Mouse (Mus musculus) frontal cortex, adult 2 months (tissue): ENCODE measurements at regions not wholly inside any gene's neighbourhood (a gene's known extent, or its start where the extent isn't known, plus 50 kb on each side); places are given as distances from the start of the nearest gene placed in this dataset.

Experiments
- DNase-seq, 2 experiments: peaks; one replicate each; pipeline ENCODE4 v3.0.0; 2022; ENCODE audit warnings: low spot score in 1 of 2; ENCODE audit errors: extremely low spot score in 1 of 2

DNA sequence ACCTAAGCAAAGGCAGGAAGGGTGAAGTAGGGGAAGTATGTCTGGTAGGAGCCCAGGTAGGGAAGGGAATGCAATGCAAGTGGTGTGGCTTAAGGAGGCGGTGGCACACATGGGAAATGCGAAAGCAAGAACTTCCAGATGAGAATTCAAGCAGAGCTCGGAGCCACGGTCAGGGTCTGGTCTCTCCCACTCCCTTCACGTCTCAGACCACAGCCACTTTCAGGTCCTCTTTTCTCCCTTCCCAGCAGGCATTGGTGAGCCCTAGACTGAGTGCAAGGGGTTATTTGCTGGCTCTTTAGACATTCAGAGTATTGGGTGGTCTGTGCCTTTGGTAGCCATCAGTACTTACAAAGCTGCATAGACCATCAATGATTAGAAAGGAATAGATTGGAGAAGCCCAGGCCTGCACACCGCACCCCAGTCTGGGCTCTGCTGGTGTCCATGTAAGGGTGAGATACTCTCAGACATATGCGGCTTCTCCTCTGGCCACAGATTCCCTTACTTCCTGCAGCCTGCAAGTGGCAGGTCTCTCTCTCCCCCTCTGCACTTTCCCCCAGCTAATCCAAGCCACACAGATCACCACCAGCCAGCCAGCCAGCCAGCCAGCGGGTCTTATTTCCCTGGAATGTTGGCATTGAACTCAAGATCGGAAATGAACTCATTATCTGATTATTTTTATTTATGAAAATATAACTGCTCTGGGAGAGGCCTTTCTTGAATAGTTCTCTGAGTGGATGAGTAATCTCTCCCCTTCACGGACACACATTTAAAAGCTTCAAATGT, 113.6 kb downstream of the Zfp36l2 start:
- DNase-seq: no peak

DNA sequence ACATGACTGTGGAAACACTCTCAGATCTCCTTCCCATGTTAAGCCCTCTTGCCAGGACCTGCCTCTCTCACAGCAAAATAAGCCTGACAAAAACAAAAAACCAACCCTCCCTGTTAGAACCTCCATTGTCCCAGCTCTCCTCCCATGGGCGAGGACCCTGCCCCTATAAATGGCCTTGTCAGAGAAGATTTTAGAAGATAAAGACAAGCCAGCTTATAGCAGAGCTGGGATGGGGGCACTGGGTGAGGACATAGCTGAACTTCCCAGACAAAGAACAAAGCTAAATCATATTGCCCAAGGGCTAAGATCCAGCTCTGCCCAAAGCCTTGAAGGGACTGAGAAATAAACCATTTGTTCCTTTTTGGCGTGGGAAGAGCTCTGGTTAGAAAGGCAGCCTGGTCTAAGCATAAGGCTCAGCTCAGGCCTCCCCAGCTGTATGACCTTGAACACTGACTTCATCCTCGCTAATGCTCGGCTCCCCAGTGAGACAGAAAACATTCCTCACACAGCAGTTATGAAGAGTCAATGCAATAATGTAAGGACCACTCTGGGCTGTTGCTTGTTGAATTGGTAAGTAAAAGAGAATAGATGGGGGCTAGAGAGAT, 115.2 kb downstream of the Zfp36l2 start:
- no peak for DNase-seq

DNA sequence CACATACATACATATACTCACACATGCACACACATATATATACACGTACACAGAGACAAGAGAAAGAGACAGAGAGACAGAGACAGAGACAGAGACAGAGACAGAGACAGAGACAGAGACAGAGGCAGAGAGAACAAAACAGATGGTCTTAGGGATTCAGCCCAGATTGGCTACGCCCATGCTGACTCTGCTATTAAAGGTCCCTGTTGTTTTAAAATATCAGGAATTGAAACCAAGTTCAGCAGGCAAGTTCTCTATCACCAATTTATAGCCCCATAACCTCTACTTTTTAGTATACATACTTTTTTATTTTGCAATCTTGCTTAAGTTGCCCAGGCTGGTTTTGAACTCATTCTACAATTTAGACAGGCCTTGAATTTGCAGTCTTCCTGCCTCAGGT, 115.9 kb downstream of the Zfp36l2 start:
- DNase-seq: no peak

DNA sequence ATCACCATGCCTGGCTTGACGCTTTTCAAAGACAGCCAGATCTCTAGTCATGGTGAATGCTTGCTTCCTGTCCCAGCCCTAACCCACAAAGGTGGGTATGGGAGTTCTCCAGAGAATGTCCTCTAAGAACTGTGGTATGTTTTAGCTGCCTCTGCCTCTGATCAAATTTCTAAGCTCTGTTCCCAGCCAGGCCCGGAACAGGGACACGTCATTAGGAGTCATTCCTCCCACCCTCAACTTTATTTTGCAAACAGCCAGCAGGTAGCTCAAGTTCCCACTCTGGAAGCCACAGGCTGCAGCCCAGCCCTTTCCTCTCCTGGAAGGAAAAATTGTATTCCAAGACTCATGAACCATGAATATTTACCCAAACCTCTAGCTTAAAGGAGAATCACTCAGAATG, 117.2 kb downstream of the Zfp36l2 start:
- DNase-seq: no peak

DNA sequence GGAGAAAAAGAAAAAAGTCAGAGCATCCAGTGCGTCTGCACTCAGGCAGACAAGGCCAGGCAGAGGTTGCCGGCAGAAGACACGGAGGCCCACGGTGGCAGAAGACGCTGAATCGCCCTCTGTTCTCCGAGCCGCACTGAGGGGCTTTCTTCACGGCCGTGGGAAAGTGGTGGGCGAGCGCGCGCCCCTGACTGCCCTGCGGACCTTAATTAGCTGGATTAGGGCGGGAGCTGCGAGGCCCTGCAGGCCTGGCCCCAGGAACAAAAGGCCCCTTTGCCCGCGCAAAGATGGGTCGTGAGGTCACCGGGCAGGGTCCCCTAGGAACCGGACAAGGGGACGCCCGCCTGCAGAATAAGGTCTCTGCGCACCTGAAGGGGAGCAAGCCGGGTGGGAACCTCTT, 120.6 kb downstream of the Zfp36l2 start:
- no peak for DNase-seq

DNA sequence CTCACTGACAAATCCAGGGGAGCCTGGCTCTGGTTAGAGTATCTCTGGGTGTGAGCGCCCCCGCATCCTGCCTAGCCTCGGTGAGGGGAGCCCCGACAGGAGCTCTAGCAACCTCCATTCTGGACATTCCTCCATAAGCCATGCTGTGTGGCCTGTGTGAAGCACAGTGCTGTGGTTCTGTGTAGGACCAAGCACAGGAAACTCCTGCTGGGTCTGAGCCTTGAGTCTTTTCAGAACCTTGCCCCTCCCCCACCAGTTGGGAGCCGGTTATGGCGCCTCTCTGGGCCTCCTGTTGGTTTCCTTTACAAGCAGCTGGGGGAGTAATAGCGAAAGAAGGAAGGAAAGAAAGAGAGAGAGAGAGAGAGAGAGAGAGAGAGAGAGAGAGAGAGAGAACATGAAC, 124.0 kb downstream of the Zfp36l2 start:
- no peak for DNase-seq

DNA sequence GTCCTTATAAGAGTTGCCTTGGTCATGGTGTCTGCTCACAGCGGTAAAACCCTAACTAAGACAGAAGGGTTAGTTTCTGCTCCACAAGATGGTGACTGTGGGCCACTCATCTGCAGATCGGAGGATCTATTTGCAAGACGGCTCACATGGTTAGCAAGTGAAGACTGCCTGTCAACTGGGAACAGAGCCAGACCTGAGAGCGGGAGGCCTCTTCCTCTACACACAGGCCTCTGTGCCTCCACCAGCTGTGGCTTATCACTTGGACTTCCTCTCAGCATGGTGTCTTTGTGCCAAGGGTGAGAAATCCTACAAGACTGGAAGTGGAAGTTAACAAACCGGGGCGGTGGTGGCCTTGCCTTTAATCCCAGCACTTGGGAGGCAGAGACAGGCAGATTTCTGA, 126.1 kb downstream of the Zfp36l2 start:
- DNase-seq: no peak

DNA sequence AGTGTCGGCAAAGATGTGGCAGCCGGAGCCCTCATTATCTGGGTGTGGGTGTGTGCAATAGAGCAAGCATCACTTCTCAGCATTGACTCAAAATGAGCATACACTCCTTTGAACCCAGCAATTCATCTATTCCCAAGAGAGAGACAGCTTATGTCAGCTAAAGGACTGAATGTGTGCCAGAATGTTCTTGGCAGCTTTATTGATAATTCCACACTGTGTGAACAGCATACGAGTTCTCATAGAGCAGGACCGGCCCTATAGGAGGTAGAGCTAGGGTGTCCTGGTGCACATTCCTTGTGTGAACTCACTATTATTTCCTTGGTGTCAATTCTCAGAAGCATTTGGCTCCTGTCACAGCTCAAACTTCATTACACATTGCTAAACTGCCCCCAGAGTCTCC, 131.3 kb downstream of the Zfp36l2 start:
- no peak for DNase-seq

DNA sequence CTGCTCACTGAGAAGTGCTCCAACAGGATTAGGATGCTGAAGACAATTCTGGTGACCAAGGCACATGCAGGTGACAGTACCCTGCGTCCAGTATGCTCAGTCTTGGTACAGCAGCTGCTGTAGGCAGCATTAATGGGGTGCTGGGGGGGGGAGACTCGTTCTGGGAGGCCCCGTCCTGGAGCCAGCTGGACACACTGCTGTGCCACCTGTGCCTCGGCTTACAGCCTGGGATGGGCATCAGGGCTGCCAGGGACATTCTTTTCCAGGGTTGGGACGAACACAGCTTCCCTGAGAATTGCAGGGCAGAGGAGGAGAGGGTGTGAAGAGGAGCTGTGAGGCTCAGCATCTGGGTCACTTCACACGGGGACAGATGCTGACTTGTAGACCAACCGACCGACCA, 135.3 kb downstream of the Zfp36l2 start:
- no peak for DNase-seq

DNA sequence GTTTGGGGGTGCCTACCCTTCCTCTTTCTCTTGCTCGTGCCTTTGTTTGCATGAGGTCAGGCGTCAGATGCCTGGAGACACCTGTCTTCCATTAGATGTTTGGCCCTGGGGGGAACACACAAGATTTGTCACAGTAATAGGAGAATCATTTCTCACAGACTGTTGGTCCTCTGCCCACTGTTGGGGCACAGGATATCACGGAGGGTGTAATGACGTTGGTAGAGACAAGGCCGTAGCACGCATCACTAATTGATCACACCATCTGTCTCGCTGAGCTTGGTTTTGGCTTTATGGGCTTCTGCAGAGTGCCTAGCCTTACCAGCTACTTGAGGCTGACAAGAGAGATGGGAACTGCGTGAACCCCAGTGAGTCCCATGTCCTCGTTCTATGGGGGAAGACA, 136.5 kb downstream of the Zfp36l2 start:
- no peak for DNase-seq

DNA sequence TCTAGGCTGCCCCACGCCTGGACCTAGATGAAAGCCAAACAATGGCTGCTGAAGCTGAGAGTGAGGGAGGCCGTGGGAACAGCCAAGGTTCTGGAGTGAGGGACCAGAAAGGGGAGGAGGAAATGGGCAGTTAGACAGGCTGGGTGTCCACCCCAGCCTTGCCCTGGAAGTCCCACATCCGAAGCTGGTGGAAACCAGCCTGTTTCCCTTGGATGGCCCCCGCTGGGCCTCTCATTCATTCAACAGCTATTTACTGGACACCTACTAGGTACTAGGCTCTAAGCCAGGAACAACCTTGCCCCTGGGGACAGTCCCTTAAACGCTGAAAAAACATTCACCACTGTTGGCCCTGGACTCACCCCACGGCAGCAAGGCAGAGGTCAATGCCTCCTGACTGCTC, 139.2 kb downstream of the Zfp36l2 start:
- no peak for DNase-seq

DNA sequence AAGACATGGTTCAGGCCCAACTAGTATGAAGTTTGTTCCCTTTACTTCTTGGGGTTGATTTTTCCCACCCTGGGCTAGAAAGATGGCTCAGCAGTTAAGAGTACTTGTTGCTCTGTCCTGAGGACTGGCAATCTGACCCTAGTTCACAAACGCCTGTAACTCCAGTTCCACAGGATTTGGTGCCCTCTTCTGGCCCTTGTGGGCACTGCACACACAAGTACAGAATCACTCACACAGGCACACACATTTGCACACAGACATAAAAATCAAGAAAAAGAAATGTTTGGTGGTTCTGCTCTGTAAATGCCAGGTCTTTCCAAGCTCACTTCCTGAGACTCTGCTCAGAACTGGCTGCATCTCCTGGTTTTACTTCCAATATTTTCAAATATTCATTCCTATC, 140.2 kb downstream of the Zfp36l2 start:
- DNase-seq: no peak

DNA sequence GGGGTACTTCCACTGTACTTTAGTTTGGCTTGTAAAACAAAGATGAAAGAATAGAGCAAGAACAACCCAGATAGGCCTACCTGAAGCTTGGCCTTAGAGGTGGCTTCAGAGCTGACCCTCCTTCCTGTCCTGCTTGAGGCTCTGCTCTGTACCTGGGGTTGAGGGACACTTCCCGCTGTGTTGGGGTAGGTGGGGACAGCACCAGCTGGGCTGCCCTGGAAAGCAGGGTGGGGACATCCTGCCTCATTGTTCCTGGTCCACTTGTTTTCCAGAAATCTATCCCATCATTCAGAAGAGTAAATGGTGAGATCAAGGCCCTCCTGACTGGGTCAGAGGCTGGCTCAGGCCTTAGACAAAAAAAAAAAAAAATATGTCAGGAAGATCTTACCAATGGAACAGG, 141.9 kb downstream of the Zfp36l2 start:
- DNase-seq: no peak

DNA sequence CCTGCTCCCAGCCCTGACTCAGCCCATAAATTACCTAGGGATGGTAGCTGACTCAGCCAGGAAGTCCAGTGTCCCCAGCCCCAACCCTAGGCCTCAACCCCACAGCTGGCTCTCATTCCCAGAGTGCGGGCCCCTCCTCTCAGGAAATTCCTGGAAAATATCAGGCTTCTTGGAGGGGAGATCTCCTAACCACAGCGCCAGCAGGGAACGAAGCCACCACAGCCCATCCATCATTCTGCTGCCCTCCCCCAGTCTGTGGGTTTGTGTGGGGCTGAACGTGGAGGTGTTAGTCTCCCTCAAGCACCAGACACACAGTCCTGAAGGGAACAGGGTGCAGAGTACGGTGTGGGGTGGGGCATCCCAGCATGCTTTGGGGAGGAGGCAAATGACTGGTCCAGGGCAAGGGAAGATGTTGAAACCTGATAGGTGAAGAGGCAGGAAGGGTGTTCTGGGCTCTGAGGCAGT, 143.2 kb downstream of the Zfp36l2 start:
- DNase-seq: no peak

DNA sequence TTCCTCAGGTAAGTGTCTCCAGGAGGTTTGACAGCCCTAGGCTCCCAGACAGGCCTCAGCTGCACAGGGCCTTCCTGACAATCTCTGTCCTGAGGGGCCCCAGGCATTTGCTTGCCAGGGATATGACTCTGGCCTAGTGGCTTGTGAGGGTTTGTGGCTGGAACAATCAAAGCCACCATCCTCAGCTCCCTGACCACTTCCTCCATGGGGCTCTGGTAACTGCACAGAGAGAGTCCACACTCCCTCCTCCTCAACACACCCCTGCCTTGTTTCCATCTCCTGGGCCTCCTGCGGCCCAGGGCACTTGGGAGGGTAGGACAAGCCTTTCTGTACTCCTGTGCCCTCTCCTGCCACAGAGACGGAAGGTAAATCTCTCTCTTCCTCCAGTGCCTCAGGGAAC, 144.6 kb downstream of the Zfp36l2 start:
- no peak for DNase-seq

DNA sequence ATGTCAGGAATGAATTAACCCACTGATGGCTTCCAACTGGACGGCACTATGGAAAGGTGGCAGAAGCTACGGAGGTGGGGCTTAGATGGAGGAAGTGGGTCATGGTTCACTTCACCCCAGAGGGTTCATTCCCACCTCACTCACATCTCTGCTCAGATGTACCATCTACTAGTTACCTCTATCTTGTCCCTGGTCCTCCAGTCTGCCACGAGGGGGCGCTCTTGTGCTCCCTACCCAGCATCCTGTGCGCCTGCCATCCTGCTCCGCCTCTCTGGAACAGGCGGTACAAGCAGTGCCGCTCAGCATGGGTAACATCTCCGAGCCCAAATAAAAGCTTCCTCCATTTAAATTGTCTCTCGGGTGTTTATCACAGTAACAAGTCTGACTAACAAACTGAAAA, 148.3 kb downstream of the Zfp36l2 start:
- no peak for DNase-seq

DNA sequence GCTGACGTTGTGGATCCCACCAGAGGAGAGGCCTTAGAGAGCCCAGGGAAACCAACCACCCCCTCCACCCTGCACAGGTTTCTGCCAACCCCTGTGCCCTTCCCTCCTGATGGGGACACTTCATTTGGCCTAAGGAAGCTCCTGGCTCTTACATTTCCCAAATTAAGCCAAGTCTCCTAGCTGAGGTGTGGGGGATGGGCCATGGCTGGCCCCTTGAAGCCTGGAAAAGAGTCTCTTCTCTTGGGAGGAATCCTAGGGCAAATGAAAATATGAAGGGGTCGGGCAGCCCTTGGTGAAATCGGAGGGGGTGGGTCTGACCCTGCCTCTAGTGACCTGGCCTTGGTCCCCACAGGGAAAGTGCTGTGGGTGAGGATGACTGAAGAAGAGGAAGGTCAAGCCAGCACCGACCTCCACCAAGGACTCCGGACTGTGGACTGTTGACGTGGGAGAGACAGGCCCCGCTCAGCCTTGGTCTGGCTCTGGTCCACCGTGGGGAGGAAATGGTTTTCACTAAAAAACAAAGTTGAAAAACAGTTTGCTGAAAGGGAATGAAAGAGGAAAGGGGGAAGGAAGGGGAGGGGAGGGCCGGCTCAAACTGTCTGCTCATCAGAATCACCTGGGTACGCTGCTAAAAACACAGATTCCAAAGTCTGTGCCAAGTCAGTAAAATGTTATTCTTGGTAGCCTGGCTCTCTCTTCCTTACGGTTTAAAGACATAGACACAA, 150.0 kb downstream of the Zfp36l2 start:
- no peak for DNase-seq

DNA sequence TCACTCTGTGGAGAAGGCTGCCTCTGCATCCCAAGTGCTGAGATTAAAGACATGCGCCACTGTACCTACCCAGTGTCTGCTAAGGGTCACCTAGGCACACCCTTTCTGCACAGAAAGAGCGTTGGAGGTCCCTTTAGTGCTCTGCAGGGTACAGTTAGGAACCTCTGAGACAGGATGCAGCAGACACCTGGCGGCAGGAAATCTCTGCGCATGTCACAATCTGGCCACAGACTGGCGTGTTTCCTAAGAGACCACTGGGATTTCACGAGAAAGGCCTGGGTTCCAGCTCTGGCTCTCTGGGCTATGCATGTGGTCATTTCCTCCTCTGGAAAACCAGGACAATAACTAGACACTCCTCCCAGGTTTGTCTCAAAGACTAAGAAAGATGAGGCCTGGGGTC, 151.7 kb downstream of the Zfp36l2 start:
- DNase-seq: no peak

DNA sequence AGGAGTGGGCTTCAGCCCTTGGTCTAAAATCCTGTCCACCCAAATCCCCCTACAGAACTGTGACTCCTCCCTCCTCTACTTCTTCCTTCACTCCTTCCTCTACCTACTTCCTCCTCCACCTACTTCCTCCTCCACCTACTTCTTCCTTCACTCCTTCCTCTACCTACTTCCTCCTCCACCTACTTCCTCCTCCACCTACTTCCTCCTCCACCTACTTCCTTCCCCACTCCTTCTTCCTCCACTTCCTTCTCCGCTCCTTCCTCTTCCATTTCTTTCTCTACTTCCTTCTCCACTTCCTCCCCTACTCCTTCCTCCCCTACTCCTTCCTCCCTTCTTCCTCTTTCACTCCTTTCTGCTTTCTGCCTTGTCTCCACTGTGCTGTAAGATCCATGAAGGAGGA, 152.9 kb downstream of the Zfp36l2 start:
- DNase-seq: no peak

DNA sequence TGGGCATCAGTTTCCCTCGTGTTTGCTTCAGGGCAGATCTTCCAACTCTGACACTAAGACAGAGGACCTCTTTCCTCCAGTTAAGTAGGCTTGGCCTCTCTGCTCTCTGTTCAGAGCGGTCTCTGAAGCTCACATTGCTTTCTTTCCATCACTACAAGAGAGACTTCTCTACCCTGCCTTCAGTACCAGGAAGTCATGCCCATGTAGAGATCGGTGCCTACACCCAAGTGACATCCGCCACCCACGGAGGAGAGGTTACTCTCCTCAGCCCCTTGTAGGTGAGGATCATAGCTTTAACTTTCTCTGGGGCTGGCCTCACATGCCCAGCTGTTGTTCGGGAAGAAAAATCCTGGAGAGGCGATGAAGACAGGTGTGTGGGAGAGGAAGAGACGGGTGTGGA, 155.3 kb downstream of the Zfp36l2 start:
- no peak for DNase-seq

DNA sequence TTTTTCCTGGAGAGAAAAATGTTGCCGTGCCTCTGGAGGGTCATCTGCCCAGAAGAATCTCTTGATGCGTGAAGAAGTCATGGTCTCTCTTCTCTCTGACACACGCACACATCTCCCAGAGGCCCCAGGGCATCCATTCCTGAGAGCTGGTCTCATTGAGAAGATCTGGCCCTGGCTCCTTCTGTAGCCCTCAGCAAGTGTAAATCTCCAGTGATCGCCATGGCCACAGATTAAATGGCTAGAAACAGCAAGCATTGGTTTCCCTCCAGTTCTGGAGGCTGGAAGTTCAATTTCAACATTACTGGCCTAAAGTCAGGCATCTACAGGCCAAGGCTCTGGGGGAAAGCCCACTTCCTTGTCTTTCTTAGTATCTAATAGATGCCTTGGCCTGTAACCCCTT, 155.9 kb downstream of the Zfp36l2 start:
- no peak for DNase-seq

DNA sequence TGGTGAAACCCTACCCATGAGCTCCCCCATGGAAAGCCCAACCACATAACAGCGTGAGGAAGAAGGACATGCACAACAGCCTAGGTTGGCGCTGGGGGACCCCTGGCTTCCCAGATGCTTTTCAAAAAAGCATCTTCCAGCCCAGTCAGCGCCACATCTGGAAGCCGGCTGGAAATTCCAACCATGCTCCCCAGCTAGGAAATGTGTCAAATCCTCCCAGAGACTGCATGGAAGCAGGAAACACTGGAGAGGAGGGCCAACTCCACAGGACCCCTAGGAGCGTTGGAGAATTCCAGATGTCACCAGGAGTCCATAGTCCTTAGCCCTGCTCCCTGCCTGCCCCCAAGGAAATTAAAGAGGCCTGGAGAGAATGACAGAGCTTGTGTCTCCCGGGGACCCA, 156.4 kb downstream of the Zfp36l2 start:
- no peak for DNase-seq
